ENCODE assay signal across 8 mouse cellular contexts in the genomic region with DNA sequence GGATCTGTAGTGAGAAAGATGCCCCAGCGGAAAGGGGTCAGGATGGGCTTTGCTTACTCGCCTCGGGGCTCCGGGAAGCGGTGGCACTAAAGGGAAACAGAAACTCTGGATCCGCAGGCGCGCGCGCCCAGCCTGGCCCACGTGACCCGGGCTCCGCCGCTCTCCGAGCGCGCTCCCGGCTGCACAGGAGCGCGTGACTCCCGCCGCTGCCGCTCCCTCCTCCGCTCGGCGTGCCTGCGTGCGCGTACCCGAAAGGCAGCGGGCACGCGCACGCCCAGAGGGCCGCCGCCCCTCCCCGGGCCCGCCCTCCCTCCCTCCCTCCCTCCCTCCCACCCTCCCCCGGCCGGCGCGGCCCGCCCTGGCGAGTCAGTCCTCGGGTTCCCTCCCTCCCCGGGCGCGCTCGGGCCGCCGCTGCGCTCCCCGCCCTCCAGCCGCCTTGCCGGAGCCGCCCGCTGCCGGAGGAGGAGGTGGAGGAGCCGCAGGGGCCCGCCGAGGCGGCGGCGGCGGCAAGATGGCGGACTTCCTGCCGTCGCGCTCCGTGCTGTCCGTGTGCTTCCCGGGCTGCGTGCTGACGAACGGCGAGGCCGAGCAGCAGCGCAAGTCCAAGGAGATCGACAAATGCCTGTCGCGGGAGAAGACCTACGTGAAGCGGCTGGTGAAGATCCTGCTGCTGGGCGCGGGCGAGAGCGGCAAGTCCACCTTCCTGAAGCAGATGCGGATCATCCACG. TPM values are rescaled to one million over a fixed set of nuclear protein-coding genes. Genes with fewer than 3 reads are reported as not detected.
DNase-seq lines count a peak whose midpoint lies in the region; ATAC-seq and TF ChIP-seq lines count a peak whose summit lies in the region.

Gna13 (plus strand) TSS at position 369 of the 728 bp plus-strand sequence.

- TF ChIP-seq CTCF in gastrocnemius, adult 2 months (IDR thresholded peaks at IDR 0.05) = no peak
- no peak for TF ChIP-seq CTCF in hindbrain, postnatal 0 days (IDR thresholded peaks at IDR 0.05; ENCODE audit: low read depth)
- no peak for TF ChIP-seq CTCF in left cerebral cortex, adult 2 months (IDR thresholded peaks at IDR 0.05)

- peak within 1 kb of the TSS; percentile 94 for H3K9ac ChIP-seq in hindbrain, postnatal 0 days (replicated peaks; ENCODE audit: low read length)

- H3K4me1 ChIP-seq in hindbrain, postnatal 0 days (ENCODE audit: insufficient read depth, low read length) = peaks cover 47% of the 10 kb centered on the region

- H3K36me3 ChIP-seq in hindbrain, postnatal 0 days (ENCODE audit: insufficient read depth, low read length) = no peaks in the 10 kb centered on the region

- DNase-seq in WW6 (ENCODE audit: low read depth, low spot score) = peak; percentile 90
- DNase-seq in cerebellum, postnatal 4 days (ENCODE audit: low spot score in 2 of 2) = peak; percentile 80 to 92
- DNase-seq in gastrocnemius, adult 2 months = peak; percentile 97
- DNase-seq in hindbrain, postnatal 0 days (ENCODE audit: low spot score) = peak; percentile 97
- peak; percentile 89 to 92 for DNase-seq in left cerebral cortex, adult 2 months (ENCODE audit: extremely low spot score in 1 of 2, low spot score in 2 of 2)
- DNase-seq in right cerebral cortex, adult 2 months (ENCODE audit: low spot score in 2 of 2) = peak; percentile 86 to 88
- DNase-seq in urinary bladder, postnatal 14 days (ENCODE audit: low spot score) = peak; percentile 90

- H3K27me3 ChIP-seq in hindbrain, postnatal 0 days (ENCODE audit: insufficient read depth, low read length) = no peaks in the 10 kb centered on the region

- peak within 1 kb of the TSS; percentile 99 for H3K27ac ChIP-seq in gastrocnemius, adult 2 months
- peak within 1 kb of the TSS; percentile 98 for H3K27ac ChIP-seq in hindbrain, postnatal 0 days
- peak within 1 kb of the TSS; percentile 98 for H3K27ac ChIP-seq in left cerebral cortex, adult 2 months

- H3K4me2 ChIP-seq in hindbrain, postnatal 0 days (ENCODE audit: low read depth, low read length) = peak within 1 kb of the TSS; percentile 89

- no peaks in the 10 kb centered on the region for H3K9me3 ChIP-seq in hindbrain, postnatal 0 days (ENCODE audit: low read length)

- intact Hi-C loops in gastrocnemius, adult 2 months (cut with DNase I) = loop anchor here (1.0 kb wide), 2 partner anchors 31 to 63 kb away; partner anchors contain the start of gene Amz2
- intact Hi-C loops in left cerebral cortex, adult 2 months (cut with DNase I) = loop anchor here (2.0 to 5.0 kb wide), 3 partner anchors 62 to 440 kb away; partner anchors contain the start of genes Amz2 and Axin2

- H3K4me3 ChIP-seq in gastrocnemius, adult 2 months = peak within 1 kb of the TSS; percentile 98
- peak within 1 kb of the TSS; percentile 96 for H3K4me3 ChIP-seq in hindbrain, postnatal 0 days (ENCODE audit: low read length)
- peak within 1 kb of the TSS; percentile 81 for H3K4me3 ChIP-seq in left cerebral cortex, adult 2 months

- 2% methylated on average over 46 of the region's 89 CpGs for WGBS in hindbrain, postnatal 0 days

- peak; percentile 85 for ATAC-seq in hindbrain, postnatal 0 days
- ATAC-seq in megakaryocyte, adult 5-6 weeks (ENCODE audit: poor library complexity, severe bottlenecking) = peak; percentile 66

RNA-seq across cellular contexts. Expression of gene Gna13, which starts in this region (rescaled TPM):
- total RNA-seq in gastrocnemius, adult 2 months (2021) = 10 to 100 TPM; 25.6 to 27.8 TPM
- total RNA-seq in hindbrain, postnatal 0 days (2014; rRNA removed) = 55.0 and 69.3 TPM in 2 replicates
- 38.1 and 44.4 TPM in 2 replicates for polyA plus RNA-seq in hindbrain, postnatal 0 days (2015; fragmentation: Nextera tagmentation; extraction: Ambion mirVana)
- 10 to 100 TPM; 45.0 to 47.7 TPM for total RNA-seq in left cerebral cortex, adult 2 months (2021)
- 59.5 and 61.2 TPM in 2 replicates for total RNA-seq in megakaryocyte, adult 5-6 weeks (2015)
- total RNA-seq in megakaryocyte, adult 5-6 weeks (2017) = 54.2 and 57.3 TPM in 2 replicates

Comparison
In these comparisons a context has a peak if more than half of its experiments do, and no peak if none do; other contexts are left out.
1. Peak in every context shown above with its lines: DNase-seq, ATAC-seq, H3K4me3 ChIP-seq and H3K27ac ChIP-seq.